Mouse (Mus musculus): ENCODE measurements around the gene Naaladl1. TPM values are rescaled to one million over a fixed set of nuclear protein-coding genes. Genes with fewer than 3 reads are reported as not detected.

Gene Naaladl1
- polyA plus RNA-seq, 1 experiment from 2014 or later = not detected

DNA sequence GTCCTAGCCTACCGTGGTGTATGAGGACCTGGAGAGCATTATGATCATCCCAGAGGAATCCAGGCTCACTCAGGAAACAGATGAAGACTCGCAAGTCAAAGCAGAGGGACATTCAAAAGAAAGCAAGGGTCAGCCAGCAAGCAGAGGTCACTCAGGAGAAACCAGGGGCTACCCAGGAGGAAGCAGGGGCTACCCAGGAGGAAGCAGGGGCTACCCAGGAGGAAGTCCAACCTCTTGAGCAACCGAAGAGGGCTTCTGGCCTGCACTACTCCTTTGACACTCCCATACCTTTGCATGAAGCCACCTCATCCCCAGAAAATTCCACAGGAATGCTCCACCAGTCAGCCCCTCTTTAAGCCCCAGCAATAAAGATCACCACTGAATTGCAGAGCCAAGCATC lies 7.7 kb upstream of the Naaladl1 start:
- ATAC-seq = no peak
- Histone ChIP-seq H3K4me3 (ENCODE audit: low read depth, low read length) (no peak overlapping the region), H3K4me1 (ENCODE audit: insufficient read depth, low read depth, low read length) (no peaks in the 10 kb centered on the region), H3K4me2 (replicated peaks; ENCODE audit: low read depth, low read length) (no peak overlapping the region), H3K9ac (replicated peaks; ENCODE audit: low read depth) (no peak overlapping the region), H3K27me3 (replicated peaks; ENCODE audit: insufficient read depth, low read length) (no peaks in the 10 kb centered on the region), H3K36me3 (ENCODE audit: insufficient read depth, low read length) (no peaks in the 10 kb centered on the region), H3K9me3 (ENCODE audit: low read length) (no peaks in the 10 kb centered on the region), H3K27ac (ENCODE audit: low read length) (no peak overlapping the region)
- TF ChIP-seq EP300 (IDR thresholded peaks at IDR 0.05) (no peak), CTCF (IDR thresholded peaks at IDR 0.05) (no peak)
- 88% methylated on average over 3 of the region's 3 CpGs for WGBS
- DNase-seq (ENCODE audit: low spot score) = no peak

DNA sequence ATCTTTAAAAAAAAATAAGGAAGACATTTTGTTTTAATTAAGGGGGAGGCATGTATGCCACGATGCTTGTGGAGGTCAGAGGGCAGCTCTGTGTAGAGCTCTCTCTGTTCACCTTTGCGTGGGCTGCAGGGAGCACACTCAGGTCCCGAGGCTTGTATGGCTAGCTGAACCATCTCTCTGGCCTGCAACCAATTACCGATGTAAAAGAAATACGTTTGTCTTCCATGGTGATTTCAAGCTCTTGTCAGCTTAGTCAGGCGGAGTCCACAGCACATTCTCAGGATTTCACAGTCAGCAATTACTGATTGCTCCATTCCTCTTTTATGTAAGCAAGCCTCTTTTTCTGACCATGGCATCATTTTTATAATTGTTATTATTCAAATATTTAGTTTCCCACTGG lies 4.4 kb upstream of the Naaladl1 start:
- Histone ChIP-seq H3K4me2 (replicated peaks; ENCODE audit: low read depth, low read length) (no peak overlapping the region), H3K9ac (replicated peaks; ENCODE audit: low read depth) (no peak overlapping the region), H3K27ac (ENCODE audit: low read length) (no peak overlapping the region), H3K9me3 (ENCODE audit: low read length) (no peaks in the 10 kb centered on the region), H3K4me3 (ENCODE audit: low read depth, low read length) (no peak overlapping the region), H3K27me3 (replicated peaks; ENCODE audit: insufficient read depth, low read length) (no peaks in the 10 kb centered on the region), H3K36me3 (ENCODE audit: insufficient read depth, low read length) (no peaks in the 10 kb centered on the region), H3K4me1 (ENCODE audit: insufficient read depth, low read depth, low read length) (no peaks in the 10 kb centered on the region)
- TF ChIP-seq CTCF (IDR thresholded peaks at IDR 0.05) = no peak
- TF ChIP-seq EP300 (IDR thresholded peaks at IDR 0.05) = no peak
- WGBS = 56% methylated on average over 6 of the region's 6 CpGs
- DNase-seq (ENCODE audit: low spot score) (peak; percentile 14), ATAC-seq (no peak)

DNA sequence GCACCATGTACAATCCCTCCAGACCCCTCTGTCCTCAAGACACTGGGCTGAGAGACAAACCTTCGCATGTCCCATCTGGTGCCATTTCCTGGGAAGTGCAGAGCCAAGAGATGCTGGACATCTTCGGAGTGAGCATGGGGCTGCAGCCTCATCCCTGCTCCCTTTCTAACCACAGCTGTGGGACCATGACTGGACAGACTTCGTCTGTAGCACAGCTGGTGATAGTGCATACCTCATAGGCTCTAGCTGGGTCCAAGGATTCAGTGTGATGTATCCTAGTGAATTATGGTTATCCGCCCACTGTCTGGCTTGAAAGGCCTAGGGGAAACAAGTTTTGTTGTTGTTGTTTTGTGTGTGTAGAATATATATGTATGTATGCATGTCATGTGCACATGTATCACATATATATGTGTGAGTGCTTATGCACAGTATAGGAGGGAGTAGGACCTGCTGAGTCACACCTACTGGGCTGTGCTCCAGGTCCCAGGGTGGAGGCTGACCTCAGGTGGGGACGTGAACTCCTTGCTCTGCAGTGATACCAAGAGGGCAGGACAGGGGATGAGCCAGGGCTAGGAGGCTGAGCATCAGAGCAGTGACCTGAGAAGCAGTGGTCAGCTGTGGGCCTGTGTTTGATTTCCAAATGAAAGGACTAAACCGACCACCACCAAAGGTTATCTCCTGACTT lies 3.3 kb upstream of the Naaladl1 start:
- no peak overlapping the region for H3K4me2 ChIP-seq (replicated peaks; ENCODE audit: low read depth, low read length)
- H3K27ac ChIP-seq (ENCODE audit: low read length) = no peak overlapping the region
- H3K9ac ChIP-seq (replicated peaks; ENCODE audit: low read depth) = no peak overlapping the region
- DNase-seq (ENCODE audit: low spot score) (no peak), ATAC-seq (no peak)
- no peaks in the 10 kb centered on the region for H3K27me3 ChIP-seq (replicated peaks; ENCODE audit: insufficient read depth, low read length)
- no peak for TF ChIP-seq CTCF (IDR thresholded peaks at IDR 0.05)
- no peak for TF ChIP-seq EP300 (IDR thresholded peaks at IDR 0.05)
- no peaks in the 10 kb centered on the region for H3K36me3 ChIP-seq (ENCODE audit: insufficient read depth, low read length)
- no peaks in the 10 kb centered on the region for H3K9me3 ChIP-seq (ENCODE audit: low read length)
- WGBS = 78% methylated on average over 6 of the region's 6 CpGs
- no peaks in the 10 kb centered on the region for H3K4me1 ChIP-seq (ENCODE audit: insufficient read depth, low read depth, low read length)
- no peak overlapping the region for H3K4me3 ChIP-seq (ENCODE audit: low read depth, low read length)

DNA sequence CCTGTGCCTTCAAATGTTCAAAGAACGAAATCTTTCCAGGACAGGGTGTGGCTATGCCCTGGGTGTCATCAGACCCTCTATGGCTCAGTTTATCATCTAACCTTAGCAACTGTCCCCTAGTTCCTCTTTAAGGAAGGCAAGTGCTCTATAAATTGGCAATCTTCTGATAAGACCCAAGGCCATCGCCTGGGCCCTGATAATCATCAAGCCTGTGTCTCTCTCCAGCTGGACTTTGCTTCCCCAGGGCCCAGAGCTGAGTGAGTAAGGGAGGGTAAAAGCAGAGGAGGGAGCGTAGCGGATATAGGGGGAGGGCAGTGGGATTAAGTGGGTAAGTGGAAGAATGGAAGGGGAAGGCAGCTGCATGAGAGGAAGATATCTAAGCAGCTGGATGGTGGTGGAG lies 1.1 kb upstream of the Naaladl1 start:
- 76% methylated on average over 4 of the region's 4 CpGs for WGBS
- no peaks in the 10 kb centered on the region for H3K36me3 ChIP-seq (ENCODE audit: insufficient read depth, low read length)

DNA sequence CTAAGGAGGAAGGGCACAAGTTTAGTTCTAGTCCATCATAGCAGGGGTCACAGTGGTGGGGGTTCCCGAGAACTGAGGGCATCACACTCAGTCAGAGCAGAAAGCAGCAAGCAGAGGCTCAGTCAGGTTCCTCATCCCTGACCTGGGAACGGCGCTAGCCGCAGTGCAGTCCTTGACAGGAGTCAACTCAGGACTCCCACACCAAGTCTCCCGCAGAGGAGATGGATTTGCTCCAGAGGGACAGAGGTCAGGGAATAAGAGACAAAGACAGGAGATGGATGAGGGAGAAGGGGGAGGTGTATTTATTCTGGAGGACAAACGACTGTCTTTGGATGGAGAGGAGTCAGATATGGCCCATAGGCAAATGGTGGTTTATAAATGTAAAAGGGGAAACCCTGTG lies 7.5 kb downstream of the Naaladl1 start:
- no peaks in the 10 kb centered on the region for H3K27me3 ChIP-seq (replicated peaks; ENCODE audit: insufficient read depth, low read length)
- H3K9ac ChIP-seq (replicated peaks; ENCODE audit: low read depth) = no peak overlapping the region
- H3K4me2 ChIP-seq (replicated peaks; ENCODE audit: low read depth, low read length) = no peak overlapping the region
- H3K36me3 ChIP-seq (ENCODE audit: insufficient read depth, low read length) = no peaks in the 10 kb centered on the region
- H3K4me1 ChIP-seq (ENCODE audit: insufficient read depth, low read depth, low read length) = no peaks in the 10 kb centered on the region
- TF ChIP-seq CTCF (IDR thresholded peaks at IDR 0.05) (no peak), EP300 (IDR thresholded peaks at IDR 0.05) (no peak)
- WGBS = 30% methylated on average over 6 of the region's 6 CpGs
- H3K27ac ChIP-seq (ENCODE audit: low read length) = no peak overlapping the region
- no peak for DNase-seq (ENCODE audit: low spot score)
- no peak for ATAC-seq
- H3K9me3 ChIP-seq (ENCODE audit: low read length) = no peaks in the 10 kb centered on the region
- no peak overlapping the region for H3K4me3 ChIP-seq (ENCODE audit: low read depth, low read length)

More for the DNA sequence above, 1.1 kb upstream of the Naaladl1 start:
- Histone ChIP-seq H3K9me3 (ENCODE audit: low read length) (no peaks in the 10 kb centered on the region), H3K4me1 (ENCODE audit: insufficient read depth, low read depth, low read length) (no peaks in the 10 kb centered on the region), H3K4me2 (replicated peaks; ENCODE audit: low read depth, low read length) (no peak overlapping the region), H3K4me3 (ENCODE audit: low read depth, low read length) (no peak overlapping the region), H3K9ac (replicated peaks; ENCODE audit: low read depth) (no peak overlapping the region), H3K27ac (ENCODE audit: low read length) (no peak overlapping the region), H3K27me3 (replicated peaks; ENCODE audit: insufficient read depth, low read length) (no peaks in the 10 kb centered on the region)
- ATAC-seq (no peak), DNase-seq (ENCODE audit: low spot score) (no peak)
- TF ChIP-seq CTCF (IDR thresholded peaks at IDR 0.05) (no peak), EP300 (IDR thresholded peaks at IDR 0.05) (no peak)

DNA sequence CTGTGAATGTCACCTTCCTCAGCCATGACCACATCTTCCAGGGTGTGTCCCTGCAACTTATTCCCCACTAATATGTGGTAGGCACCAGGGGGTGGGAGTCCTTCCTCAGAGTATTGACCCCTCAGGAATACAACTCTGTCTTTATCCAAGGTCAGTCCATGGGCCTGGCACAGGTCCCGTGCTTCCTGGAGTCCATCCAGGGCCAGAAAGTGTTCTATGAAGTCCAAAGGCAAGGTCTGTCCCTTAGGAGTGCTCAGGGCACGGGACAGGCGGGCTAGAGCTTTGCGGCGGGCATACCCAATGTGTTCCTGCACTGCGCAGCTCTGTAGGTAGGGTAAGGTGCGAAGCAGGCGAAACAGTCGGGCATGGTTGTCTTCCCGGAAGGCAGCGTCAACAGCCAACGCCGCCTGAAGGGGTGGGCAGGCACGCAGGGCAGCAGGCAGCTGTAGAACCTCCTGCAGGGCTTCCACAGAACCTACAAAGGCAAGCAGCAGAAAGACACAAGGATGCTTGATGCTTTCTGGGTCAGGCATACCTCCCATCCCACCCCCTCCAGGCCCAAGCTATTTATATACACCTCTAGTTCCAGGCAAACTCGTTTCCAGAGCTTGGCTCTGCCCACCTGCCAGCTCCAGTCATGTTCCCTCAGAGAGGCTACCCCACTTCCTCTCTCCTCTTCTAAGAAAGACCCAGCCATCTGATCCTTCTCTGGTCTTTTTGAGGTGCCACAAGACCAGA lies 10.7 kb downstream of the Naaladl1 start:
- ATAC-seq (no peak), DNase-seq (ENCODE audit: low spot score) (no peak)
- no peak overlapping the region for H3K4me2 ChIP-seq (replicated peaks; ENCODE audit: low read depth, low read length)
- H3K4me3 ChIP-seq (ENCODE audit: low read depth, low read length) = no peak overlapping the region
- no peaks in the 10 kb centered on the region for H3K9me3 ChIP-seq (ENCODE audit: low read length)
- no peaks in the 10 kb centered on the region for H3K36me3 ChIP-seq (ENCODE audit: insufficient read depth, low read length)
- no peaks in the 10 kb centered on the region for H3K4me1 ChIP-seq (ENCODE audit: insufficient read depth, low read depth, low read length)
- TF ChIP-seq EP300 (IDR thresholded peaks at IDR 0.05) = no peak
- no peak overlapping the region for H3K9ac ChIP-seq (replicated peaks; ENCODE audit: low read depth)
- H3K27me3 ChIP-seq (replicated peaks; ENCODE audit: insufficient read depth, low read length) = no peaks in the 10 kb centered on the region
- no peak overlapping the region for H3K27ac ChIP-seq (ENCODE audit: low read length)
- WGBS = 84% methylated on average over 15 of the region's 15 CpGs
